Mouse (Mus musculus): ENCODE data around the gene AI837181.
A peak's percentile ranks its signal among the peaks of the same experiment; 100 is the strongest.

Gene AI837181

GRCm38 (mm10) chr19:5418750-5419466 lies 6.0 kb upstream of the AI837181 start:
- DNase-seq, result no peak

- DNase-seq, result no peak
Observed at GRCm38 (mm10) chr19:5419630-5420029, 5.3 kb upstream of the AI837181 start.

GRCm38 (mm10) chr19:5420579-5420978 lies 4.4 kb upstream of the AI837181 start:
- DNase-seq, result no peak

GRCm38 (mm10) chr19:5421784-5422183 lies 3.2 kb upstream of the AI837181 start:
- DNase-seq, result no peak

GRCm38 (mm10) chr19:5422267-5422666 lies 2.7 kb upstream of the AI837181 start:
- peak; percentile 39 for DNase-seq

GRCm38 (mm10) chr19:5422895-5423443 lies 2.0 kb upstream of the AI837181 start:
- DNase-seq, result no peak

GRCm38 (mm10) chr19:5423561-5423960 lies 1.4 kb upstream of the AI837181 start:
- peak; percentile 8 for DNase-seq

GRCm38 (mm10) chr19:5424092-5424781 lies 707 bp upstream of the AI837181 start:
- no peak for DNase-seq

- peak; percentile 35 for DNase-seq
Observed at GRCm38 (mm10) chr19:5425906-5426565, 1.1 kb downstream of the AI837181 start.

GRCm38 (mm10) chr19:5426640-5427290 lies 1.8 kb downstream of the AI837181 start:
- no peak for DNase-seq

- no peak for DNase-seq
Observed at GRCm38 (mm10) chr19:5428083-5428482, 3.1 kb downstream of the AI837181 start.

- DNase-seq, result no peak
Observed at GRCm38 (mm10) chr19:5429219-5429618, 4.3 kb downstream of the AI837181 start.

GRCm38 (mm10) chr19:5429806-5430205 lies 4.9 kb downstream of the AI837181 start:
- no peak for DNase-seq

- DNase-seq, result no peak
Observed at GRCm38 (mm10) chr19:5430408-5430807, 5.5 kb downstream of the AI837181 start.

GRCm38 (mm10) chr19:5431911-5432464 lies 7.0 kb downstream of the AI837181 start:
- no peak for DNase-seq

- DNase-seq, result no peak
Observed at GRCm38 (mm10) chr19:5432992-5433852, 8.3 kb downstream of the AI837181 start.

- no peak for DNase-seq
Observed at GRCm38 (mm10) chr19:5433951-5434350, 9.0 kb downstream of the AI837181 start.

- no peak for DNase-seq
Observed at GRCm38 (mm10) chr19:5444371-5444908, 19.5 kb downstream of the AI837181 start.

- DNase-seq, result no peak
Observed at GRCm38 (mm10) chr19:5444954-5445353, 20.0 kb downstream of the AI837181 start.

GRCm38 (mm10) chr19:5445747-5446146 lies 20.8 kb downstream of the AI837181 start:
- no peak for DNase-seq

Measured in layer of hippocampus, adult 9-11 months (tissue).